Mouse (Mus musculus) myocyte (in vitro differentiated cells): Measurements from ENCODE around the gene Fam173a. TPM values are rescaled to one million over a fixed set of nuclear protein-coding genes. Genes with fewer than 3 reads are reported as not detected.

Source experiments
- H3K27me3 ChIP-seq: one replicate; pipeline ENCODE4 v1.6.1; 2011; ENCODE audit not compliant: control insufficient read depth, insufficient read depth, insufficient read length
- H3K36me3 ChIP-seq: one replicate; pipeline ENCODE4 v1.6.1; 2011; ENCODE audit not compliant: control insufficient read depth, insufficient read depth
- H3K4me2 ChIP-seq: one replicate; pipeline ENCODE4 v1.6.1; 2011; ENCODE audit warnings: low read depth, control low read depth
- H3K4me3 ChIP-seq: one replicate; pipeline ENCODE4 v1.5.1; 2011; ENCODE audit warnings: mild to moderate bottlenecking, control low read depth, moderate library complexity
- H3K79me2 ChIP-seq: one replicate; pipeline ENCODE4 v1.6.1; 2011; ENCODE audit not compliant: control insufficient read depth, insufficient read depth
- H3ac ChIP-seq: one replicate; pipeline ENCODE4 v1.6.1; 2011; ENCODE audit not compliant: control insufficient read depth, insufficient read length
- CEBPB ChIP-seq: IDR thresholded peaks from 2 replicates; pipeline ENCODE4 v1.6.1; 2011; ENCODE audit warnings: mild to moderate bottlenecking, moderate library complexity; ENCODE audit not compliant: poor library complexity, insufficient read depth, severe bottlenecking
- E2F4 ChIP-seq: IDR thresholded peaks from one replicate; pipeline ENCODE4 v1.6.1; 2011; ENCODE audit warnings: mild to moderate bottlenecking, control low read depth, moderate library complexity; ENCODE audit not compliant: insufficient read depth
- MAX ChIP-seq: IDR thresholded peaks from one replicate; pipeline ENCODE4 v1.6.1; 2011; ENCODE audit warnings: low read depth, mild to moderate bottlenecking, control low read depth
- MYOD1 ChIP-seq, 3 experiments: IDR thresholded peaks; one replicate each; pipeline ENCODE4 v1.6.1; 2011; ENCODE audit warnings: control low read depth in 2 of 3, low read depth in 2 of 3, mild to moderate bottlenecking in 2 of 3, moderate library complexity in 1 of 3; ENCODE audit not compliant: insufficient read length in 2 of 3, control insufficient read depth in 1 of 3
- MYOG ChIP-seq, 3 experiments: IDR thresholded peaks; one replicate each; pipeline ENCODE4 v1.6.1; 2011; ENCODE audit warnings: control low read depth in 2 of 3, low read depth in 2 of 3, mild to moderate bottlenecking in 2 of 3; ENCODE audit not compliant: insufficient read length in 2 of 3, control insufficient read depth in 1 of 3, insufficient read depth in 1 of 3
- POLR2A ChIP-seq: IDR thresholded peaks from one replicate; pipeline ENCODE4 v1.6.1; 2011; ENCODE audit warnings: low read depth, mild to moderate bottlenecking, control low read depth, moderate library complexity; ENCODE audit not compliant: insufficient read length
- POLR2AphosphoS2 ChIP-seq: IDR thresholded peaks from one replicate; pipeline ENCODE4 v1.6.1; 2011; ENCODE audit warnings: low read depth, control low read depth; ENCODE audit not compliant: insufficient read length
- REST ChIP-seq: IDR thresholded peaks from one replicate; pipeline ENCODE4 v1.6.1; 2011; ENCODE audit warnings: mild to moderate bottlenecking, control low read depth, moderate library complexity; ENCODE audit not compliant: insufficient read depth, insufficient read length
- SRF ChIP-seq: IDR thresholded peaks from one replicate; pipeline ENCODE4 v1.6.1; 2011; ENCODE audit warnings: low read depth; ENCODE audit not compliant: control insufficient read depth, insufficient read length
- TCF12 ChIP-seq: IDR thresholded peaks from one replicate; pipeline ENCODE4 v1.6.1; 2011; ENCODE audit warnings: mild to moderate bottlenecking, control low read depth; ENCODE audit not compliant: poor library complexity, insufficient read depth, severe bottlenecking
- TCF3 ChIP-seq: IDR thresholded peaks from one replicate; pipeline ENCODE4 v1.6.1; 2011; ENCODE audit warnings: low read depth, control low read depth; ENCODE audit not compliant: insufficient read length
- USF1 ChIP-seq: IDR thresholded peaks from one replicate; pipeline ENCODE4 v1.6.1; 2011; ENCODE audit warnings: low read depth, mild to moderate bottlenecking, control low read depth, moderate library complexity
- polyA plus RNA-seq: library from polyadenylated mRNA; unstranded; fragments of >200 nt; fragmentation: generic; extraction: Trizol; gene quantifications from one replicate; pipeline ENCODE4 v1.2.1, GENCODE M21; 2012; ENCODE audit warnings: missing spikeins

Gene Fam173a
- polyA plus RNA-seq, 1 experiment = 61.0 TPM

GRCm38 (mm10) chr17:25769331-25769730 is 23.4 kb downstream of the Fam173a start:
- Histone ChIP-seq H3K4me3 (no peak overlapping the region), H3ac (no peak overlapping the region), H3K36me3 (no peaks in the 10 kb centered on the region), H3K27me3 (no peaks in the 10 kb centered on the region), H3K4me2 (peak overlapping the region; percentile 25), H3K79me2 (peaks cover 4% of the 10 kb centered on the region)
- no peak for TF ChIP-seq POLR2AphosphoS2
- TF ChIP-seq CEBPB = peak; percentile 81

GRCm38 (mm10) chr17:25765886-25766285 is 26.8 kb downstream of the Fam173a start:
- H3K27me3 ChIP-seq = no peaks in the 10 kb centered on the region
- TF ChIP-seq E2F4 (no peak), TCF12 (no peak), SRF (no peak), TCF3 (no peak), MYOG (IDR thresholded peaks at IDR 0.05; ENCODE audit: control insufficient read depth in 1 of 3, insufficient read depth in 1 of 3, insufficient read length in 2 of 3, low read depth in 2 of 3) (peak in 1 of 3 experiments; percentile 7), POLR2A (no peak), MYOD1 (IDR thresholded peaks at IDR 0.05; ENCODE audit: control insufficient read depth in 1 of 3, insufficient read length in 2 of 3, low read depth in 2 of 3) (peak in 2 of 3 experiments; percentile 35 to 50), USF1 (no peak), CEBPB (no peak), REST (no peak), MAX (no peak), POLR2AphosphoS2 (no peak)

GRCm38 (mm10) chr17:25762591-25762990 is 30.1 kb downstream of the Fam173a start:
- no peak for TF ChIP-seq MYOG (IDR thresholded peaks at IDR 0.05; ENCODE audit: control insufficient read depth in 1 of 3, insufficient read depth in 1 of 3, insufficient read length in 2 of 3, low read depth in 2 of 3)
- no peak for TF ChIP-seq SRF
- TF ChIP-seq TCF3 = no peak
- no peak for TF ChIP-seq REST
- no peak for TF ChIP-seq USF1
- no peak for TF ChIP-seq MYOD1 (IDR thresholded peaks at IDR 0.05; ENCODE audit: control insufficient read depth in 1 of 3, insufficient read length in 2 of 3, low read depth in 2 of 3)
- no peaks in the 10 kb centered on the region for H3K36me3 ChIP-seq
- no peaks in the 10 kb centered on the region for H3K79me2 ChIP-seq
- H3K4me2 ChIP-seq = no peak overlapping the region
- no peaks in the 10 kb centered on the region for H3K27me3 ChIP-seq
- H3ac ChIP-seq = no peak overlapping the region
- no peak overlapping the region for H3K4me3 ChIP-seq

More at GRCm38 (mm10) chr17:25765886-25766285, 26.8 kb downstream of the Fam173a start:
- Histone ChIP-seq H3K4me3 (no peak overlapping the region), H3K36me3 (no peaks in the 10 kb centered on the region), H3ac (no peak overlapping the region), H3K4me2 (no peak overlapping the region), H3K79me2 (no peaks in the 10 kb centered on the region)

- Histone ChIP-seq H3K4me2 (peak overlapping the region; percentile 34), H3K4me3 (no peak overlapping the region), H3ac (no peak overlapping the region), H3K27me3 (no peaks in the 10 kb centered on the region), H3K79me2 (no peaks in the 10 kb centered on the region), H3K36me3 (no peaks in the 10 kb centered on the region)
- TF ChIP-seq TCF12 (no peak), E2F4 (no peak), MYOD1 (IDR thresholded peaks at IDR 0.05; ENCODE audit: control insufficient read depth in 1 of 3, insufficient read length in 2 of 3, low read depth in 2 of 3) (peak in 1 of 3 experiments; percentile 58), TCF3 (no peak), MYOG (IDR thresholded peaks at IDR 0.05; ENCODE audit: control insufficient read depth in 1 of 3, insufficient read depth in 1 of 3, insufficient read length in 2 of 3, low read depth in 2 of 3) (peak in 1 of 3 experiments; percentile 61), REST (no peak)
These were observed 31.1 kb downstream of the Fam173a start for GRCm38 (mm10) chr17:25761561-25761970.

DNA sequence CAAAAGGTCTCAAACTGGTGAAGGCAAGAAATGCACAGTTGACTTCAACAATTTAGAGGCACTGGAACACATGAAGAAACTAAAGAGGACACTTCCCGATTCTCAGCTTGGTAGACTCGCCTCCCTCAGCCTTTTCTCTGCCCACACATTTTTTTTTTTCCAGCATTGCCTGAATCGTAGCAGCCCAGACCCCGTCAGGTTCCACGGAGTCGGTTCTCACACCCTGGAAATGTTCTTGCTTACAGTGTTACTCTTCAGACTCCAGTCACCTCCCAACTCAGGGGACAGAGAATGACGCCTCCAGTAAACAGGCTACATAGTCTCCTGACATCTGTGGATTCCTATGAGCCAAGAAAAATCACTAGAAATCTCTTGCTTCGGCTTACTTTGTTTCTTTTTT is 32.6 kb downstream of the Fam173a start:
- H3K36me3 ChIP-seq = no peaks in the 10 kb centered on the region
- H3ac ChIP-seq = no peak overlapping the region
- no peaks in the 10 kb centered on the region for H3K27me3 ChIP-seq
- no peak overlapping the region for H3K4me3 ChIP-seq
- no peak overlapping the region for H3K4me2 ChIP-seq
- TF ChIP-seq TCF12 (no peak), MAX (no peak), MYOG (IDR thresholded peaks at IDR 0.05; ENCODE audit: control insufficient read depth in 1 of 3, insufficient read depth in 1 of 3, insufficient read length in 2 of 3, low read depth in 2 of 3) (no peak), MYOD1 (IDR thresholded peaks at IDR 0.05; ENCODE audit: control insufficient read depth in 1 of 3, insufficient read length in 2 of 3, low read depth in 2 of 3) (no peak), TCF3 (no peak), REST (no peak), POLR2AphosphoS2 (no peak), POLR2A (no peak), USF1 (no peak), E2F4 (no peak), CEBPB (no peak), SRF (no peak)
- H3K79me2 ChIP-seq = no peaks in the 10 kb centered on the region

GRCm38 (mm10) chr17:25757691-25758090 is 35.0 kb downstream of the Fam173a start:
- H3K4me2 ChIP-seq = peak overlapping the region; percentile 68
- H3K79me2 ChIP-seq = no peaks in the 10 kb centered on the region
- H3K36me3 ChIP-seq = no peaks in the 10 kb centered on the region
- H3K4me3 ChIP-seq = no peak overlapping the region
- no peak overlapping the region for H3ac ChIP-seq
- no peaks in the 10 kb centered on the region for H3K27me3 ChIP-seq
- TF ChIP-seq REST (no peak), USF1 (no peak), MYOG (IDR thresholded peaks at IDR 0.05; ENCODE audit: control insufficient read depth in 1 of 3, insufficient read depth in 1 of 3, insufficient read length in 2 of 3, low read depth in 2 of 3) (no peak), TCF3 (no peak), CEBPB (no peak), E2F4 (no peak), MAX (no peak), POLR2A (no peak), POLR2AphosphoS2 (no peak), TCF12 (no peak), SRF (no peak), MYOD1 (IDR thresholded peaks at IDR 0.05; ENCODE audit: control insufficient read depth in 1 of 3, insufficient read length in 2 of 3, low read depth in 2 of 3) (no peak)
